Mouse (Mus musculus): ENCODE results near the gene Fgr. TPM values are rescaled to one million over a fixed set of nuclear protein-coding genes. Genes with fewer than 3 reads are reported as not detected.

The Fgr gene
- total and polyA plus RNA-seq, 2 experiments from 2014 or later = 0.19 to 0.31 TPM

DNA sequence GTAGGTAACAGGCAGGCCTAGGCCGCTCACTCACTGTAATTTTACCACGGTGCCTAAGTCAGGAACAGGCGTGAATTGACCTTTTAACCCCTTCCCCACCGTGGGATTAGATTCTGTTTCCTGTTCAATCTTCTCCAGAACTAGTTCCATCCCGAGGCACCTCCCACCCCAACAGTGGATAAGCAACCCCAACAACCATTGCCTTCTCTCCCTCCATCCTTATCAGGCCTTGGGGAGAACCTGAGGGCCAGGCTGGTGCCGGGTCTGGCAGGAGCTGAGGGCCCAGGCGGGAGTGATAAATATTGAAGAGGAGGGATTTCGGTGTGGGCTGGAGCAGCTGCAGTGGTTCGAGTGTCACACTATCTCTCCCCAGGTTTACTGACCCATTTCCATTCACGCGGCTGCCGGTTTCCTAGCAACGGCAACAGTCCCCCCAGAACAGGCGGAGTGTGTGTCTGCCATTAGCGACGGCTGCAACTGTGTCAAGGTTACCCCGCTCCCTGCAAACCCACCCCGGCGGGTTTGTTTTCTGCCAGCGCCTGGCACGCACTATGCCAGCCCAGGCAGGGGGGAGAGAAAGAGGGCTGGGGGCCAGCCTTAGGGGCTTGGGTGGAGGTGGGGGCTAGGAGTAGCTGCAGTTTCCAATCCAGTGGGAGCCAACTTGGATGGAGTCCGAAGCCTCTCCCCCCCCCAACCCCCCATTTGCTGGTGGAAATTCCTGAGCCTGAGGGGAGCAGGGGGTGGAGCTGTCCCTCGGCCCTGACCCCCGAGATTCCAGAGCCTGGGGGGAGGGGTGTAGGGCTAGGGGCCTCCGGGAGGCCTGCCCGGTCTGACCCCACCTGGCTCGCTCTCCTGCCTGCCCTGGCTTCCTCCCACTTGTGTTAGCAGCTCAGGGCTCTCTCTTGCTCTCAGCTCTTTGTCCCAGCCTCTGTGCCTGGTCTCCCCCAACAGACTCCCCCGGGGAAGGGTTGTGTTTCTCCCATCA, 69.0 kb downstream of the Fgr start:
- Histone ChIP-seq H3K4me2 (ENCODE audit: low read depth, low read length) (peak overlapping the region; percentile 43), H3K36me3 (replicated peaks; ENCODE audit: control insufficient read depth, insufficient read depth, low read length) (no peaks in the 10 kb centered on the region), H3K4me3 (ENCODE audit: low read depth, low read length) (peak overlapping the region; percentile 17), H3K27ac (ENCODE audit: low read depth) (peak overlapping the region; percentile 83), H3K27me3 (ENCODE audit: control insufficient read depth, insufficient read depth, low read length) (no peaks in the 10 kb centered on the region), H3K4me1 (ENCODE audit: control insufficient read depth, insufficient read depth) (peaks cover 87% of the 10 kb centered on the region), H3K9me3 (replicated peaks; ENCODE audit: control insufficient read depth, low read length) (no peaks in the 10 kb centered on the region), H3K9ac (replicated peaks; ENCODE audit: low read depth, low read length) (peak overlapping the region; percentile 44)
- WGBS = 10% methylated on average over 28 of the region's 28 CpGs
- DNase-seq (ENCODE audit: low spot score) (peak; percentile 74), ATAC-seq (ENCODE audit: insufficient read depth, low read depth) (peak; percentile 3; the same call in 1 of the 2 replicates)
- TF ChIP-seq CTCF (IDR thresholded peaks at IDR 0.05; ENCODE audit: low read depth) = no peak
- TF ChIP-seq EP300 (IDR thresholded peaks at IDR 0.05; ENCODE audit: low read depth) = no peak

DNA sequence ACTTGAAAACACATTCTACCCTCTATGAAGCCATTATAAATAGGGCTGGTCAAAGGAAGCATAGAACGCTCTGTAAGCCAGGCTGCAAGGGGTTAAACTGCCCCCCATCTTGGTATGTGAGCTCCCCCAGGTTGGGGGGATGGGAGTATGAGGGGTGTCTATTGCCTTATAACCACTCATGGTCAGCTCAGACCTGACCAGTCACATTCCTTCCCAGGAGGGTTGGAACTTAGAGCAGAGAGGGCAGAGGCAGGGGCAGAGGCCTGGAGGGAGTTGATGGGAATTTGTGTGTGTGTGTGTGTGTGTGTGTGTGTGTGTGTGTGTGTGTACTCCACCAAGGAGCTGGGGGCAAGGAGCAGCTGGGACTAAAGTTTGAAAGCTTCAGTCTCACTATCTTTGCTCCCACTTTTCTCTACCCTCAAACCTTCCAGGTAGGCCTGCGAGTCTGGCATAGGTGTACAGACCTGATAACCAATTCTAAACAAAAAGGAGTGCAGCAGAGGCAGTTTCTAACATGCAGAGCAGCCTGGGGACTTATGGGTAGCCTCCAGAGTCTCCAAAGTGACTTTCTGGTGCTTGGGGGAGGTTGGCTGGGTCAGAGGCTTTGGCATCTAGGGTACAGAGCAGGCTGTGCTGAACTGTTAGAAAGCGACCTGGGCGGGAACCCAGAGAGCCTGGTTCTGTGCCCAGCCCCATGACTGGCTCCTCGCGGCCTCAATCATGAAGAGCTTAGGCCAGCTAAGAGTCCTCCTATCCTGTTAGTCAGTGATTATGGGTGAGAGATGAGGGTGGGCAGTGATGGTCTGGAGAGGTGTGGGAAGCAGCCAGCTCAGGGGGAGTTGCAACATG, 70.1 kb downstream of the Fgr start:
- Histone ChIP-seq H3K4me1 (ENCODE audit: control insufficient read depth, insufficient read depth) (peaks cover 90% of the 10 kb centered on the region), H3K27me3 (ENCODE audit: control insufficient read depth, insufficient read depth, low read length) (no peaks in the 10 kb centered on the region), H3K9me3 (replicated peaks; ENCODE audit: control insufficient read depth, low read length) (no peaks in the 10 kb centered on the region), H3K4me2 (ENCODE audit: low read depth, low read length) (0 out of 2 replicates have a peak overlapping the region, but pooled peaks have one; percentile 7), H3K36me3 (replicated peaks; ENCODE audit: control insufficient read depth, insufficient read depth, low read length) (no peaks in the 10 kb centered on the region), H3K4me3 (ENCODE audit: low read depth, low read length) (no peak overlapping the region), H3K9ac (replicated peaks; ENCODE audit: low read depth, low read length) (no peak overlapping the region), H3K27ac (ENCODE audit: low read depth) (peak overlapping the region; percentile 83)
- TF ChIP-seq CTCF (IDR thresholded peaks at IDR 0.05; ENCODE audit: low read depth) = no peak
- no peak for TF ChIP-seq EP300 (IDR thresholded peaks at IDR 0.05; ENCODE audit: low read depth)
- no peak for DNase-seq (ENCODE audit: low spot score)
- ATAC-seq (ENCODE audit: insufficient read depth, low read depth) = no peak
- 28% methylated on average over 6 of the region's 6 CpGs for WGBS

DNA sequence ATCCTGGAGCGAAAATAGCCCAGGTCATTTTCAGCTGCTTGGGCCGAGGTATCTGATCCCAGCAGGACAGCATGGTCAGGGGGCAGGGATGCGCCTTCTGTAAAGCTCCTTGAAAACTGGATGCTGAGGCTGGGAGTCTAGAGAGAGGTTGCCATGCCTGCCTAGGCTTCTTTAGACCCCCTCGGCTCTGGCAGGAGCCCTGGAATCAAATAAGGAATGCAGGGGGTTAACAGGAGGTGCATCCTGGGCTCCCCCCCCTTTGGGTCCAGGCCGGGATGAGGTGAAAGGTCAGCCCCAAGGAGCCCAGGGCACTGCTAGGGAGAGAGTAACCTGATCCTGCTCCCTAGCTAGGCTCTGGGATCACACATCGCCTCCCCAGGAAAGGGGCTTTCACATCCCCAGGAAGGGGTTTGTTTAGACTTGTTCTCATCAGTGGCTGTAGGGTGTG, 70.8 kb downstream of the Fgr start:
- TF ChIP-seq EP300 (IDR thresholded peaks at IDR 0.05; ENCODE audit: low read depth) = no peak
- TF ChIP-seq CTCF (IDR thresholded peaks at IDR 0.05; ENCODE audit: low read depth) = no peak
- DNase-seq (ENCODE audit: low spot score) (no peak), ATAC-seq (ENCODE audit: insufficient read depth, low read depth) (no peak)
- Histone ChIP-seq H3K27ac (ENCODE audit: low read depth) (peak overlapping the region; percentile 83), H3K27me3 (ENCODE audit: control insufficient read depth, insufficient read depth, low read length) (no peaks in the 10 kb centered on the region), H3K9me3 (replicated peaks; ENCODE audit: control insufficient read depth, low read length) (no peaks in the 10 kb centered on the region), H3K4me1 (ENCODE audit: control insufficient read depth, insufficient read depth) (peaks cover 94% of the 10 kb centered on the region), H3K4me2 (ENCODE audit: low read depth, low read length) (0 out of 2 replicates have a peak overlapping the region, but pooled peaks have one; percentile 7), H3K4me3 (ENCODE audit: low read depth, low read length) (no peak overlapping the region), H3K9ac (replicated peaks; ENCODE audit: low read depth, low read length) (no peak overlapping the region; the same call in 1 of the 2 replicates), H3K36me3 (replicated peaks; ENCODE audit: control insufficient read depth, insufficient read depth, low read length) (no peaks in the 10 kb centered on the region)
- WGBS = 34% methylated on average over 6 of the region's 6 CpGs

DNA sequence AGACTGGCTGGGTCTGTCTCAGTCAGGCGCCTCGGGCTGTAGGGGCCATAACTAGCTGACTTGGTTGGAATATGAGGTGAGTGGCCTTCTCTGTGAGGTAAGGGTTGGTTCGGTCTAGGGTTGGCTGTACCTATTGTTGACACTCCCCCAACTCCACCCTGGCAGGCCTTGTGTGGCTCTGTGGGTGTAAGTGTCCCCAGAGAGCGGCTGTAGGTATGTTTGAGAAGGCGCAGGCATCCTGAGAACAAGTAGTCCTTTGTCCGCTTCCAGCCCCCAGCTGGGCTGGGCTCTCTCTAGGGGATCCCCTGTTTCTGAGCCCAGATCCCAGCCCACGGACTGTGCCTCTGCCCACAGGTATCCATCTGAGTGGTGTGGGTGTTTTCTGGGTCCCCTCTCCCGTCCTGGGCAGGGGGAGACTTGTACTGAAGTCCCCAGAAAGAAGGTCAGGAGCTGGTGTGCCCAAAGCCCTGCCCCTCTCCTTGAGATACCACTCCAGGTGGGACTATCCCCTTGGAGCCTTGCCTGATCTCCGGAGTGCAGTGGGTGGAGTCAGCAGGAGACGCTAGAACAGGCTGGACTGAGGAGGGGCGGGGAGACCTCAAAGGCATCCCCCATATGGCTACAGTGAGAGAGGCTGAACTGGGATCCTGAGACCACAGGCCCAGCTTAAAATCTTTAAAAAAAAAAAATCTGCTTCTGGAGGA, 72.0 kb downstream of the Fgr start:
- Histone ChIP-seq H3K4me2 (ENCODE audit: low read depth, low read length) (no peak overlapping the region), H3K36me3 (replicated peaks; ENCODE audit: control insufficient read depth, insufficient read depth, low read length) (no peaks in the 10 kb centered on the region), H3K9me3 (replicated peaks; ENCODE audit: control insufficient read depth, low read length) (no peaks in the 10 kb centered on the region), H3K9ac (replicated peaks; ENCODE audit: low read depth, low read length) (no peak overlapping the region), H3K27me3 (ENCODE audit: control insufficient read depth, insufficient read depth, low read length) (no peaks in the 10 kb centered on the region), H3K4me1 (ENCODE audit: control insufficient read depth, insufficient read depth) (peaks cover 95% of the 10 kb centered on the region), H3K4me3 (ENCODE audit: low read depth, low read length) (no peak overlapping the region), H3K27ac (ENCODE audit: low read depth) (peak overlapping the region; percentile 27; the same call in 1 of the 2 replicates)
- ATAC-seq (ENCODE audit: insufficient read depth, low read depth) (no peak), DNase-seq (ENCODE audit: low spot score) (no peak)
- WGBS = 49% methylated on average over 11 of the region's 11 CpGs
- no peak for TF ChIP-seq CTCF (IDR thresholded peaks at IDR 0.05; ENCODE audit: low read depth)
- TF ChIP-seq EP300 (IDR thresholded peaks at IDR 0.05; ENCODE audit: low read depth) = no peak

Measured in heart, postnatal 0 days (tissue).